Mouse (Mus musculus) liver, postnatal 0 days (tissue): ENCODE measurements at regions not wholly inside any gene's neighbourhood (a gene's known extent, or its start where the extent isn't known, plus 50 kb on each side); places are given as distances from the start of the nearest gene placed in this dataset.

Experiments
- CTCF ChIP-seq: sonication (generic); IDR thresholded peaks from 2 replicates; pipeline ENCODE4 v1.5.1; 2016; ENCODE audit warnings: antibody characterized with exemption, low read depth
- EP300 ChIP-seq: IDR thresholded peaks from 2 replicates; pipeline ENCODE4 v1.6.1; 2016; ENCODE audit warnings: antibody characterized with exemption, low read depth, mild to moderate bottlenecking

GRCm38 (mm10) chr4:69781258-69781657 lies 629.0 kb downstream of the Cdk5rap2 start:
- TF ChIP-seq CTCF (no peak), EP300 (no peak)
